Mouse (Mus musculus) lung, embryonic 16.5 days (tissue): ENCODE measurements around the gene Hid1. TPM values are rescaled to one million over a fixed set of nuclear protein-coding genes. Genes with fewer than 3 reads are reported as not detected.
"Not testable (repeated sequence)": the region's sequence is repeated elsewhere in the genome, so short reads cannot be mapped to it uniquely, and the experiment has no call there.

ENCODE experiments used
- ATAC-seq: fragments of 200-750 bp; cut with Nextera tagmentation; 2 replicates; pipeline ENCODE4 v1.8.0; 2017; ENCODE audit warnings: low read depth, mild to moderate bottlenecking, moderate library complexity
- H3K27ac ChIP-seq: fragments of 300-500 bp; sonication (generic); 2 replicates; pipeline ENCODE4 v1.5.1; 2014; ENCODE audit warnings: mild to moderate bottlenecking, control low read depth, low read length
- H3K27me3 ChIP-seq: fragments of 300-500 bp; sonication (generic); 2 replicates; pipeline ENCODE4 v1.6.1; 2014; ENCODE audit warnings: low read depth, low read length, mixed read lengths; ENCODE audit not compliant: control insufficient read depth, insufficient read depth
- H3K36me3 ChIP-seq: fragments of 300-500 bp; sonication (generic); 2 replicates; pipeline ENCODE4 v1.6.1; 2014; ENCODE audit warnings: low read length; ENCODE audit not compliant: control insufficient read depth, insufficient read depth
- H3K4me1 ChIP-seq: fragments of 300-500 bp; sonication (generic); replicated peaks from 2 replicates; pipeline ENCODE4 v1.6.1; 2014; ENCODE audit warnings: low read length, mixed read lengths; ENCODE audit not compliant: control insufficient read depth, insufficient read depth
- H3K4me2 ChIP-seq: fragments of 300-500 bp; sonication (generic); 2 replicates; pipeline ENCODE4 v1.6.1; 2014; ENCODE audit warnings: low read depth, low read length, control low read depth
- H3K4me3 ChIP-seq: fragments of 300-500 bp; sonication (generic); 2 replicates; pipeline ENCODE4 v1.5.1; 2014; ENCODE audit warnings: mild to moderate bottlenecking, low read length, control low read depth
- H3K9ac ChIP-seq: fragments of 300-500 bp; sonication (generic); 2 replicates; pipeline ENCODE4 v1.6.1; 2014; ENCODE audit warnings: low read length, control low read depth
- H3K9me3 ChIP-seq: fragments of 300-500 bp; sonication (generic); 2 replicates; pipeline ENCODE4 v1.6.1; 2016; ENCODE audit warnings: low read length; ENCODE audit not compliant: control insufficient read depth
- WGBS: fragments of 180-500 bp; shearing (Covaris S2); extraction: QIAGEN DNeasy Blood & Tissue Kit; methylation state at CpG from one replicate; pipeline ENCODE4 v1.1.7; 2014; 5-methylcytosine and 5-hydroxymethylcytosine counted together
- polyA plus RNA-seq: library from polyadenylated mRNA; unstranded; fragments of >200 nt; fragmentation: Nextera tagmentation; extraction: Ambion mirVana; gene quantifications from 2 replicates; pipeline ENCODE4 v1.2.1, GENCODE M21; 2015

The Hid1 gene
- polyA plus RNA-seq, 1 experiment from 2014 or later = 19.1 TPM

GRCm38 (mm10) chr11:115398085-115398484 lies 30.5 kb upstream of the Hid1 start:
- ATAC-seq = peak; percentile 87
- Histone ChIP-seq H3K27ac (peak overlapping the region; percentile 4), H3K4me2 (no peak overlapping the region), H3K4me3 (no peak overlapping the region), H3K36me3 (peaks cover 11% of the 10 kb centered on the region; the same call in 1 of the 2 replicates), H3K9me3 (no peaks in the 10 kb centered on the region), H3K4me1 (no peaks in the 10 kb centered on the region; the same call in 1 of the 2 replicates), H3K27me3 (no peaks in the 10 kb centered on the region), H3K9ac (no peak overlapping the region)
- 58% methylated on average over 7 of the region's 7 CpGs for WGBS

GRCm38 (mm10) chr11:115393721-115394325 lies 26.3 kb upstream of the Hid1 start:
- H3K9me3 ChIP-seq = no peaks in the 10 kb centered on the region
- 58% methylated on average over 34 of the region's 34 CpGs for WGBS
- H3K4me3 ChIP-seq = peak overlapping the region; percentile 13
- peaks cover 29% of the 10 kb centered on the region for H3K36me3 ChIP-seq
- H3K4me2 ChIP-seq = peak overlapping the region; percentile 34; the same call in 1 of the 2 replicates
- ATAC-seq = no peak
- H3K9ac ChIP-seq = no peak overlapping the region
- no peak overlapping the region for H3K27ac ChIP-seq
- no peaks in the 10 kb centered on the region for H3K27me3 ChIP-seq
- H3K4me1 ChIP-seq = no peaks in the 10 kb centered on the region

- H3K9me3 ChIP-seq = no peaks in the 10 kb centered on the region
- no peak overlapping the region for H3K4me3 ChIP-seq
- no peak overlapping the region for H3K27ac ChIP-seq
- ATAC-seq = no peak
- H3K9ac ChIP-seq = no peak overlapping the region
- peaks cover 29% of the 10 kb centered on the region for H3K36me3 ChIP-seq
- WGBS = 85% methylated on average over 7 of the region's 7 CpGs
- H3K4me2 ChIP-seq = no peak overlapping the region
- H3K4me1 ChIP-seq = no peaks in the 10 kb centered on the region
- no peaks in the 10 kb centered on the region for H3K27me3 ChIP-seq
These were observed 23.8 kb upstream of the Hid1 start for GRCm38 (mm10) chr11:115391358-115391757.

GRCm38 (mm10) chr11:115386859-115387258 lies 19.3 kb upstream of the Hid1 start:
- H3K9me3 ChIP-seq, H3K4me2 ChIP-seq, H3K27me3 ChIP-seq, H3K27ac ChIP-seq, ATAC-seq, H3K9ac ChIP-seq, H3K4me3 ChIP-seq: not testable (repeated sequence)
- WGBS = 88% methylated on average over 3 of the region's 3 CpGs
- H3K4me1 ChIP-seq = peaks cover 25% of the 10 kb centered on the region
- H3K36me3 ChIP-seq = peaks cover 13% of the 10 kb centered on the region

- Histone ChIP-seq H3K9ac (peak overlapping the region; percentile 43), H3K4me2 (peak overlapping the region; percentile 67)
- WGBS = 71% methylated on average over 5 of the region's 5 CpGs
These were observed 17.0 kb upstream of the Hid1 start for GRCm38 (mm10) chr11:115384587-115384986.

GRCm38 (mm10) chr11:115383701-115384474 lies 16.3 kb upstream of the Hid1 start:
- Histone ChIP-seq H3K27me3 (no peaks in the 10 kb centered on the region), H3K4me2 (peak overlapping the region; percentile 67), H3K27ac (peak overlapping the region; percentile 69), H3K4me1 (peaks cover 32% of the 10 kb centered on the region), H3K4me3 (peak overlapping the region; percentile 81; the same call in 1 of the 2 replicates), H3K36me3 (no peaks in the 10 kb centered on the region), H3K9me3 (no peaks in the 10 kb centered on the region), H3K9ac (peak overlapping the region; percentile 94)
- 0 out of 2 replicates have a peak, but pooled peaks have one; percentile 16 for ATAC-seq
- WGBS = 39% methylated on average over 16 of the region's 16 CpGs

More at GRCm38 (mm10) chr11:115384587-115384986, 17.0 kb upstream of the Hid1 start:
- H3K27ac ChIP-seq = peak overlapping the region; percentile 69
- H3K4me1 ChIP-seq = peaks cover 32% of the 10 kb centered on the region
- H3K27me3 ChIP-seq = no peaks in the 10 kb centered on the region
- no peak for ATAC-seq
- H3K4me3 ChIP-seq = peak overlapping the region; percentile 2; the same call in 1 of the 2 replicates
- no peaks in the 10 kb centered on the region for H3K9me3 ChIP-seq
- no peaks in the 10 kb centered on the region for H3K36me3 ChIP-seq

- H3K4me2 ChIP-seq = peak overlapping the region; percentile 67
- H3K27ac ChIP-seq = no peak overlapping the region
- H3K27me3 ChIP-seq = no peaks in the 10 kb centered on the region
- peak overlapping the region; percentile 81 for H3K4me3 ChIP-seq
- peaks cover 32% of the 10 kb centered on the region for H3K4me1 ChIP-seq
- H3K36me3 ChIP-seq = no peaks in the 10 kb centered on the region
- ATAC-seq = no peak
- peak overlapping the region; percentile 94 for H3K9ac ChIP-seq
- peaks cover 2% of the 10 kb centered on the region; the same call in 1 of the 2 replicates for H3K9me3 ChIP-seq
- 18% methylated on average over 5 of the region's 5 CpGs for WGBS
These were observed 15.3 kb upstream of the Hid1 start for GRCm38 (mm10) chr11:115382891-115383290.

- H3K27ac ChIP-seq = peak within 1 kb of the TSS; percentile 78
- peak; percentile 95 for ATAC-seq
- H3K4me1 ChIP-seq = peaks cover 32% of the 10 kb centered on the region
- peak within 1 kb of the TSS; percentile 94 for H3K9ac ChIP-seq
- peak within 1 kb of the TSS; percentile 81 for H3K4me3 ChIP-seq
- H3K4me2 ChIP-seq = peak within 1 kb of the TSS; percentile 67
- H3K36me3 ChIP-seq = no peaks in the 10 kb centered on the region
- H3K9me3 ChIP-seq = peaks cover 3% of the 10 kb centered on the region; the same call in 1 of the 2 replicates
- H3K27me3 ChIP-seq = no peaks in the 10 kb centered on the region
- under 1% methylated on average over 65 of the region's 76 CpGs for WGBS
These were observed 14.4 kb upstream of the Hid1 start, which contains the start of gene Cdr2l for GRCm38 (mm10) chr11:115381743-115382539. Gene Cdr2l (plus strand): TSS chr11:115381916.
